Mouse (Mus musculus) B cell, adult 2 months (primary cell): Measurements from ENCODE around the gene Prss12.

Experiments used
- DNase-seq, 2 experiments: peaks; one replicate each; pipeline ENCODE4 v3.0.0; 2022

Gene Prss12

DNA sequence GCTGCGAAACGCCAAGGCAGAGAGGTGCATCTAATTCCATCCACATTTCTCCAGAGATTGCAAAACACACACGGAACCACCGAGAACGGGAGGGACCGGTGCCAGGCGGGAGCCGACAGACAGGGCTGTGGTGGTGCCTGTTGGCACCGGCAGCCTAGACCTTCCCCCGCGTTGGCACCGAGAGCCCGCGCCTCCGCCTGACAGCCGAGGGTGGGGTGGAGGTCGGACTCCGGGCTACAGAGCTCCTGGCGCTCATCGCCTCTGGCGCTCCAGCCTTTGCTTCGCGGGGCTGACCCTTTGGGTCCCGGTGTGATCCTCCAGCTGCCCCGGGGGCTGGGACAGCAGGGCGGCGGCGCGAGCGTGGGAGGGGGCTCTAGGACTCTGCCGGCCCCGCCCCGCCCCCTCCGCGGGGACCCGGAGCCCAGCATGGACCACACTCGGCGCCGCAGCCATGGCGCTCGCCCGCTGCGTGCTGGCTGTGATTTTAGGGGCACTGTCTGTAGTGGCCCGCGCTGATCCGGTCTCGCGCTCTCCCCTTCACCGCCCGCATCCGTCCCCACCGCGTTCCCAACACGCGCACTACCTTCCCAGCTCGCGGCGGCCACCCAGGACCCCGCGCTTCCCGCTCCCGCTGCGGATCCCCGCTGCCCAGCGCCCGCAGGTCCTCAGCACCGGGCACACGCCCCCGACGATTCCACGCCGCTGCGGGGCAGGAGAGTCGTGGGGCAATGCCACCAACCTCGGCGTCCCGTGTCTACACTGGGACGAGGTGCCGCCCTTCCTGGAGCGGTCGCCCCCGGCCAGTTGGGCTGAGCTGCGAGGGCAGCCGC is at the start of gene Prss12:
TSS of gene Prss12 (plus strand) at position 206 of the 830 bp plus-strand sequence.
- peak; percentile 51 to 55 for DNase-seq

DNA sequence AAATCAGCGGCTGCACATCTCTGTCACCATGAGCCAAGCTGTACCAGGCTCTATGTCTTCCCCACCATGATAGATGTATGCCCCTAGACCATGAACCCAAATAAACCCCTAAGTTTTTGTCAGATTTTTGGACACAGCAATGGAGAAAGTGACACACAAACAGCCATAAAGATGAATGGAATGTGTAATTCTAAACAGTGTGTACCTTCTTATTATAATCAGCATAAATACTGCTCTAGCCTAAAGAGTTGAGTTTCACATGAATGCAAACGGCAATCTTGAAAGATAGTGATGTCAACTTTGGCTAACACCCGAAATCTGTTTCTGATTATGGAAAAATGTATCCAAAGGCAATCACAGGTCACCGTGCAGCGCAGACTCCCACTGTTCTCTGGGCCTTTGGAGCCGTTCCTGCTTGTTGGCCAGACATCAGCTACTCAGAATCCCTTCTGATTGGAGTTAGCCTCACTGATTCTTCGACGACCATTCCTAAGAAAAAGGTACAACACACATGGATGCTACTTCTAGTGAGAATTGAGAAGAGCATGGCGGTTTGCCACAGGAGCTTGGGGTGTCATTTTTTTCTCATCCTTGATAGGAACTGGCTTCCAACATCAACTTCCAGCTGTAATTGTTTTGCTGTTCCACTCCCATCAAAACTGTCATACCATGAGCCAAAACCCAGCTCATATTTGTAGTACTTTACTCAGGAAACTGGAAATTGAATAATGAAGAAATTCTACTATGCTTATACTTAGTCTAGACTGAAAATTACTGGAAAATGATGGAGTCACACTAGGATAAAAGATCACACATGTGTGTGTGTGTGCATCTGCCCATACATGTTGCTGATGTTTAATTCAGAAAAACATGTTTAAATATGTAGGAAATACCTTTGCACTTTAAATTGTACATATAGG is 48.9 kb upstream of the Prss12 start:
- DNase-seq: no peak

DNA sequence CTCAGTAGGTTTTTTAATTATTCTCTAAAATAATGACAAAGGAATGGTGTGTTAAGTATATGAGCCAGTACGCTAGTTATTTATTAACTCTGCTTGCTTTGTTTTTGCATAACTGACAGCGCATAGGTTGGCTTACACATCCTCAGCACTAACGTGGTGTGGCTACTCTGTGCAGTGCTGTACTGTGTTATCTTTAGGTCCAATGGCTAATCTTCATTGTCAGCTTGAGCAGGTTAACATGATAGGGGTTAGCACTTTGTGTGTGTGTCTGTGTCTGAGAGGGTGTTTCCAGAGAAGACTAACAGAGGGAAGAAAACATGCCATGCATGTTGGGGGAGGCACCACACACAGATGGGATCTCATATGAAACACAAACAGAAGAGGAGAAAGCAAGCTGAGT is 41.8 kb upstream of the Prss12 start:
- DNase-seq: no peak

DNA sequence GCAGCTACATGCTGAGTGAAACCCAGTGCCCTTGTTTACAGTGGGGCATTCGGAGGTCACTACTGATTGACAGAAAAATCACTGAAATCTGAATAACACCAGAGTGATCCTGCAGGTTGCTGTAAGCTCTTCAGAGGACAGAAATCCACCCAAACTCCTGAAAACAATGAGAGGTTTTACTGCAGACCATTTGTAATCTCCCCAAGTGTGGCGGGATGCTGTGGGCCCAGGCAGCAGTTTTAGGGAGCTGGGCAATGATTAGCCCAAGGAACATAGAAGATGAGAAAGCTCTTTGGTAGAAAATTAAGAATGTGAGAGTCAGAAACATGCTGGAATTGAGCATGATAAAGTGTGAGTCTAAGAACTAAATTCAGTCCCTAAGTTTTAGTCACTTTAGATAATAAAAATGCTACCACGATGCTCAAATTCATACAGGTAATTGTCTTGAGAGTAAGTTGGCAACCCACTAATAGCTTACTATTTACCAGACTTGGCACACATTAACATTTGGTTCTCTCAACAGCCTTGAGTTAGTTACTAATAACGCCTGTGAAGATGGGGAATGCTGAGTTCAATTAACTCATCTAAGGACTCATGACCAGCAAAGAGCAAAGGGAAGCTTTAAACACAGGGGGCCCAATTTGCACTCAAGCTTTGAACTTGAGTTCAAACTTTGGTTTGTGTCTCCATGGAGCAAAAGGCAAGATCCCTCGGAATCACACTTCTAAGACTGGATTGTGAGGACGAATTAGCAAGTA is 34.7 kb upstream of the Prss12 start:
- DNase-seq: no peak

DNA sequence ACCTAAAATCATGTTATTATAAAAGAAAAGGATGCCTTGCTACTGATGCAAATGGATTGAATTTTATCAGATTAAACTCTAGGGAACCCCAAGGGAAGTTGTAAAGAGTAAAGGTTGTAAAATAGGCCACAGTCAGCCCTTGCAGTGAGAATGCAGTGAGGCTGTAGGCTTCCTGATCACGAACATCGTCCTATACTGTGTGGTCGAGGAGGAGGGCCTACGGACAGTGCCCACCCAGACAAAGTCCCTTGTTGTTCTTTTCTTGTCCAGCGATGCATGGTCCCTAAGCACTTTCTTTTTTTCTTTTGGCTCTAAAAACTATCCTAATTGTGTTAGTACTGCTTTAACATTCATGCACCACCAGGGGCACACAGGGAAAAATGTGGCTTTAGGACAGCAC is 33.5 kb upstream of the Prss12 start:
- DNase-seq: no peak

DNA sequence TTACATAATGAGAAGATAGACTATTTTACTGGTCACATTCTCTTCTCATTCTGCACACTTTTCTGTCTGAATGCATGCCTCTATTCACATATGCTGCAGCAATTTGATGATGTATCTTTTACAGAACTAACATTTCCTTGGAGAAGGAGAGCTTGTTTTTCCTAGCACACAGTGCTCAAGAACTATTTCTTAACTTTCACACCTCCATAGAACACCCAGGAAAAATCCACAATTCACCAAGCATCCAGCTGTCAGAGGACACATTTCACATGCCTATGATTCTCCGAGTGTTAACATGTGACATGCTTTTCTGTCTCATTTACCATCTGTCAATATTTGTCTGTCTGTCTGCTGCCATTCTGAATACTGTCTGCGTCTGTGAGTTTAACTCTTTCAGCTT is 21.1 kb upstream of the Prss12 start:
- DNase-seq: no peak

DNA sequence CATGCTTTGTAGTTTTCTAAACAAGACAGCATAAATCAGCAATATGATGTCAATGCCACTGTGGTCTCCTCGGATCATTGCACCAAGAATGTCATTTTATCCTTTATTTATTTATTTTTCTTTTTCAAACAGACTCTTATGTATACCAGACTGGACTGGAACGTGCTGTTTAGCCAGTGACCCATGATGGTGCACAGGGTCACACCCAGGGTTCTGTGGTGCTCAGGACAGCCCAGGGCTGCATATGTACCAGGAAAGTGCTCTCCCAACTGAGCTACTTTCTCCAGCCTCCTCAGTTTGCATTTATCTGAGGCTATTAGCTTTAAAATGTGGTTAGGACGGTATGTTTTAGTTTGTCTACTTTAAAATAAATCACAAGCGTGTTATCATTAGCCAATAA is 18.7 kb upstream of the Prss12 start:
- DNase-seq: no peak

DNA sequence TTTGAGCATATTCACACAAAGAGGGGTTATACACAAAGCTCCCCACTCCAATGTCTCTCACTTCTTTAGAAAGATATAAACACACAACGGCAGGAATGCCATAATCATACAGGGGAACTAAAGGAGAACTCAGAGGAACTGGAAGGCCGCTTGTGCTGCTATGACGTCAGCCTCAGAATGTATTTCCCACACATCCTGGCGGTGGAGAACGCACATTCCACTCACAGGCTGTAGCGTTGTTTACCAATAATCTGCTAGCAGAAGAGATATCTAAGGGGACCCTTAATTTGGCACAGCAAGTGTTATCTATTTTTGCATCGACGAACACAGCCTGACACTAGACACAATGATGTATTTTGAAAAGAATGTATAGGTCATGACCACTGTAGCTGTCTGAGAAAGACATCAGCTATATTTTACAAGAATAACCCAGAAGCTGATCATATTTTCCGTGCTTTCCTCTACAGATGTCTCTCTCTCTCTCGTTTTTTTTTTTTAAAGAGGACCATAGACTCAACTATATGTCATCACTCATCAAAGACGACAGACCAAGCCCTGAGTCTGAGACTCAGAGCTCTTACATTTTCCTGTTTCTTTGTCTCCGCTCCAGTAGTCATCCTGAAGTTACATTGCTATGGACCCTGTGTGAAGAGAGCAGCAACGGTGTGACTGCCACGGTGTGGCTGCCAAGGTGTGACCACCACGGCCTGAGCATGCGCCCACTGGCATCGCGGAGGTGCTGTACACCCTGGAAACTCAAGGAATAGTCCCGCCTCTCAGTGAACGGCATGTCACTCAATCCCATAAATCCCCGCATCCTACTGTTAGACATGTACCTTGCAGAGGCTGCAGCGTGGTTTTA is 16.9 kb upstream of the Prss12 start:
- no peak for DNase-seq

DNA sequence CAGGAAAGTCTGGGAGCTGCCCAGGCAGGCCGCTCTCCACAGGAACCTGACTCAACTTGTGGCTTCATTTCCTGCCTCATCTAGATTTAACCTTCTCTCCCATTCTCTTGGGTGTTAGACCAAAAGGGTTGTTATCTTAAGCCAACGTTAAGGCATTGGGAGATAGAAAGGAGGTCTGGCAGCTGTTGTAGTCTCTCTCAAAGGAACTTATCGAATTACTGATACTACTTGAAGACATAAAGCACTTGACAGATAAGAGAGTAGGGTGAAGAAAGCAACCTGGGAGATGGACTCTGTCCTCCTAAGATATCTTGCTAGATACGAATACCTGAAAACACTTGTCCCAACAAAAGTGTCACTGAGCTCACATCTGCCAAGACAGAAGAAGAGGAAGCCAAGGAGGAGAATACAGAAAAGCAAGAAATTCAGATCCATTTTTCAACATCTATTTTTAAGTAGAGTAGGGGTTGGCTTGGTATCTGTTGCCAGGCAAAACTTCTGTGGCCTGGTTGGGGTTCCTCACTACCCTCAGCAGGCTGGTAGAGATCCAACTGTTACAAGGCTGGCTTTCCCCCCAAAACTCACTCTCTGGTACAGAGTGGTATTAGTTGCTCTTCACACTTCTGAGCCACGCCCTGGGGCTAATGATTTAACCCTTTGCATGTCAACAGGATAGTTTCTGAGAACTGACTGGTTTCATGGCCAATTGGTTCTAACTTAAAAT is 14.6 kb upstream of the Prss12 start:
- no peak for DNase-seq

DNA sequence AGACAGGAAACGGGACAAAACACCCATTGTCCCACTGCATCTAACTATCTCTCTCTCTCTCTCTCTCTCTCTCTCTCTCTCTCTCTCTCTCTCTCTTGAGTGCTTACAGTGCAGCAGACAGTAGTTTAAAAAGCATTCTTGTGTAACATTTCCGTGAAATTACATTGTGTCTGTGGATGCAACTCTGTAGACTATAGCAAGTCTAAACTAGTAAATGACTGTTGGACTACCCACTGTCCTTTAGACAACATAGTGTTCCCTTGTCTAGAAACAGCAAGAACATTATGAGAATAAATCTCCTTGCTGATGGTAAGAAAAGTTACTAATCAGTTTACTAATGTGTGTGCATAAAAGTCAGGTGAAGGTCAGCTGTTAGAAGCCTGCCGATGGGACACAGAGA is 13.4 kb upstream of the Prss12 start:
- no peak for DNase-seq

DNA sequence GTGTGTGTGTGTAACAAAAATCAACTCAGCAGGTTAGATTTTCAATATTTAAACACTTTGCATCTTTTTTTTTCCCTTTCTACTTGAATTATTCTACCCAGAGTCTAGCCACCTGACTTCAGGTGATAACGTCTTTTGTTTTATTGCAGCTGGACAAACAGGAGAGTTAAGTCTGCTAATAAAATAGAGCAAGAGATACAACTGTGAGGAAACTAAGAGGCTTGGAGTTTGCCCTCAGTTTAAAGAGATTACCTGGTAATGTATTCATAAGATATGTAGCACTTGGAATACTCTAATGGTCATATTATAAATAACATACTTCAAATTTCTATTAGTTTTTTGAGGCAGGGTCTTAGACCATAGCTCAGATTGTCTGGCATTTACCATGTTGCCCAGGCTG is 9.1 kb upstream of the Prss12 start:
- no peak for DNase-seq

DNA sequence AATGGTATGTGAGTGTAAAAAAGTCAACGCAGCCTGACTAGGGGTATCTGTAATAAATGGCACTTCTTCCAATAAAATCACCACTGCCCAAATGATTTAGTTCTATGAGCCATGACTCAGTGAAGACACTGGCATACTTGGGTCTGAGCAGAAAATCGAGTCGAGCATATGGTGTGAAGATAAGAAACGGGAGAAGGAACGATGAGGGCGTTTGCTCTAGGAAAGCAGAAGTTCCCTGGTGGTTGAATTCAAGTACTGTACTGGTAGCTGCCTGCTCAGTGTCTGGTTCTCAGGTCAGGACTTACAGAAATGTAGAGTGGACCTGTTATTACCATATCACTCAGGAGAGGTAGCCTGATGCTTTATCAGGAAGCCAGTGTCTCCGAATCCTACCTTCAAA is 6.2 kb upstream of the Prss12 start:
- DNase-seq: peak in 1 of 2 experiments; percentile 9

DNA sequence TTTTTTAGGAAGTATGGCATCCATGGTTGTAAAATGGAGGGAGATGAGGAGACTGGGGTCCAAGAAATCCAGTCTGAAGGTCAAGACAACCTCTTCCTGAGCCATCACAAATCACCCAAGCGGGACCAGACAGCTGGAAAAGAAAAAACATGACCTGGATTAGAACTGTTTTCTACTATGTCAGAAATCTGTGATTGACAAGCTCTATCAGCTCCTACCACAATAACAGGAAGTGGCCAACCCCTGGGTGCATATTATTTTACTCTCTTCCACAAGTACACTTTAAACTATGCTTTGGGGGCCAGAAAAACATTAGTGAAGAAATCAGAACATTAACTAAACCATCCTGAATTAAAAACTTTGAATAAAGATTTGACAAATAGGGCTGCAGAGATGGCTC is 2.2 kb upstream of the Prss12 start:
- peak; percentile 61 to 69 for DNase-seq

DNA sequence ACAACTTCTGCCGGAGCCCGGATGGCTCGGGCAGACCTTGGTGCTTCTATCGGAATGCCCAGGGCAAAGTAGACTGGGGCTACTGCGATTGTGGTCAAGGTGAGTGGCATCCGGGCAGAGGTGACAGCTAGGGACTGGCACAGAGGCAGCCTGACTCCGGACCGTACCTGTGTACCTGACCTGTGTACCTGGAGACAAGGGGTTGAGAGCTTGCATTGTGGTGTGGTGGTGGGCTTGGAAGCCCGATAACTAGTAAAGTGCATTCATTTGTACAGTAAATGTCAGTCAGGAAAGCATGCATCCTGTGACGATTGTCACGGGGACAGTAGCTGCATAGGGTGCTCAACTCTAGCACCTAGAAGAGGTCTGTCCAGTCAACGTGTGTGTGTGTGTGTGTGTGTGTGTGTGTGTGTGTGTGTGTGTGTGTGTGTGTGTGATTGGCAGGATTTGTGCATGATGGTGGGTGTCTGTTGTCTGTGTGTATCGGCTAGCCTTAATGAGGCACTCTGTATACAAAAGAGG is 886 bp downstream of the Prss12 start:
- peak; percentile 49 to 51 for DNase-seq

DNA sequence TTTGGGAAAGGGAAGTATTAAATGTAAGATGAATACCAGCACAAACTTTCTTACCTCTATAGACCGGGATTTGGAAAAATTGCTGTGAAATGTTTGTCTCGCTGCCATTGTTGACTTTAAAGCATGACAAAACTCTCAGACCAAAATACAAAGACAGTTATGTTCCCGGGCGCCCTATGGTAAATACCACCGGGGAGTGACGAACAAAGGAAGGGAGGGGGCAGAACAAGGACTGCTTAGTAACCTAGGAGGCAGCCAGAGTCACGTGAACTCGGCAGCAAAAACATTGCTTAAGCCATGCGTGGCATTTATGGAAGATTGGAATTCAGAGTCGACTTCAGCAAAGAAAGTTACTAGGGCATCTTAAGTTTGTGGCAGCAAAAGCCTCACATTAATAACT is 1.4 kb downstream of the Prss12 start:
- DNase-seq: peak; percentile 32 to 34

DNA sequence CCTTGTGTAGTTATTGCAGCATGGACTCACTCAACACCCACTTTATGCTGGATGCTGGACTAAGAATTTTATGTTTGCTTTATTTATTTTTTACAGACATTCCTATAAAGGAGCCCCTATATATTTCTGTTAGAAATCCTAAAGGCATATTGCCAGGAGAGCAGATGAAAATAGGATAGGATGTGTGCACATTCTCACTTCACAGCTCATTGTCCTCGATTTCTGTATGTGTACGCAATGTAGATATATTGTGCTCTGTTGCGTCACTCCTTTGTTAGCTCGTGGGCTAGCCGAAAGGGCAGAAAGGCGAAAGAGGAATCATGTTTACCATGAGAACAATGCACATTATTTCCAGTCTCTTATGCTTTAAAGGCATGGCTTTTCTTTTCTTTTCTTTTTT is 3.4 kb downstream of the Prss12 start:
- DNase-seq: no peak

DNA sequence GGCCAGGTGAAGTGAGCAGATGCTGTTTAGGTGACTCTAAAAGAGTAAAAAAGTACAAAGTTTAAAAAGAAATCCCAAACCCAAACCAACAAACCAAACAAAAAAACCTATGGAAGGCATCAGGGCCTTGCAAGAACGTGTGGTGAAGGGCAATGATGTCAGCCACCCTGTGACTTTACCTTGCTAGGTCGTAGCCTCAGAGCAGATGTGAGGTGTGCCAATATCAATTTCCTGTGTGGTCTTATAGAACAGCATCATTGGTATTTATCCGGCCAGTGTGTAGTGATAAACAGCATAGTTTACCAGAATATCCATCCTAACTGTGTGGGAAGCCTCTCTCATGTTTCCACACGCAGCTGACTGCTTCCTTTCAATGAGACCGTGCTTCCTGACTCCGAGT is 6.2 kb downstream of the Prss12 start:
- no peak for DNase-seq

DNA sequence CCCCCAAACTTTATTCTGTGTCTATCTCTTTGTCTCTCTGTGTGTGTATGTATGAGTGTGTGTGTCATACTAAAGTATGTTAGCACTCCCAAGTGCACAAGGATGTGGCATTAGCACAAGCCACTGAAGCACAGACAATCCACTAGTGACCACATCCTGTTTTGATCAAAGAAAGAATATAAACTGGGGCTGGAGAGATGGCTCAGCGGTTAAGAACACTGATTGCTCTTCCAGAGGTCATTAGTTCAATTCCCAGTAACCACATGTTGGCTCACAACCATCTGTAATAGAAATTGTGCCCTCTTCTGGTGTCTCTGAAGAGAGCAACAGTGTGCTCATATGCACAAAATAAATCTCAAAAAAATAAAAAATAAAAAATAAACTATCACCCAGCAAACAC is 12.8 kb downstream of the Prss12 start:
- DNase-seq: peak; percentile 24 to 29

DNA sequence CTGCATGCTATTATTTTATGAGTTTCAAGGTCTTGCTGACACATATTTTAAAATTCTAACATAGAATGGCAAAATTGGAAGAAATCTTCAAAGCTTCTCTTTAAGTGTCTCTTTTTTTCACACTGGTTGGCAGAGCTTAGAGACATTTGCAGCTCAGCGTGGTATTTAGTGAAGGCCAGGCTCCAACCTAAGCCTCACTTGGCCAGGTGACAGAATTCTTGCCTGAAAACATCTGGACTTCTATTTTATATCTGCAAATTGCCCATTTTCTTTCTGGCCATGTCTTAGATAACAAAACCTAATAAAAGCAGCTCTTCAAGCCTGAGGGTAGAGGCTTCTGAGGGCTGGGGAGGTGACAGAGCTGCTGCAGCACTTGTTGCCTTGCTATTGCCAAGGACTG is 13.7 kb downstream of the Prss12 start:
- no peak for DNase-seq

DNA sequence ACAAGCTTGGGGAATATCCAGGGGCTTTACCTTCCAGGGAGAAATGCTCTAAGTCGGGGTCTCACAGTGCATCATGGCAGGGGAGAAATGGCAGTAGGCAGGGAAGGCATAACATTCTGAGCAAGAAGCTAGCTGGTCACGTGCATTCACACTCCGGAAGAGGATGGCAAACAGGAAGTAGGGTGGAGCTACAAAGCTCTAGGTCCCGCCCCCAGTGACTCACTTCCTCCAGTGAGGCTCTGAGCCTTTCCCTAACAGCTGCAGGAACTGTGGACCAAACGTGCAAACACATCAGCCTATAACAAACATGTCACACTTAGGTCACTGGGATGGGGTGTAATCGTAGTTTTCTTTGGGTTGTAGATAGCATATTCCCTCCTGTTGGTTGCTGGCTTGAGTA is 15.6 kb downstream of the Prss12 start:
- peak in 1 of 2 experiments; percentile 22 for DNase-seq

DNA sequence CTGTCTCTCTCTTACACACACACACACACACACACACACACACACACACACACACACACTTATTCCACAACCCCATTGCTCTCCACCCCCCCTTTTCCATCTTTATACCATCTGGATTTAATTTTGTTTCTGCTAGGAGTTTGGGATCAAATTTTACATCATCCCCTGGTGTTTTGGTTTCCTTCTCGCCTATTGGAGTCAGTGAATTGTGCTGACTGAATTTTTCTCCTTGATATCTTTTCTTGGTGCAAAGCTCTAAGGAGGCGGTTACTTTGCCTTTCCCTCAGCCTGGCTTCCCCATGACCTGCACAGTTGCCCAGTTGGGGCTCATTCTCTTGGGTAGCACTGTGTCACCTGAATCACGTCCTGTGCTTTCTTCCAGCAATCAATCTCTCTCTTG is 30.1 kb downstream of the Prss12 start:
- no peak for DNase-seq
